Mouse (Mus musculus): ENCODE measurements around the gene Gm6803.
"Not testable (repeated sequence)": the region's sequence is repeated elsewhere in the genome, so short reads cannot be mapped to it uniquely, and the experiment has no call there.

DNA sequence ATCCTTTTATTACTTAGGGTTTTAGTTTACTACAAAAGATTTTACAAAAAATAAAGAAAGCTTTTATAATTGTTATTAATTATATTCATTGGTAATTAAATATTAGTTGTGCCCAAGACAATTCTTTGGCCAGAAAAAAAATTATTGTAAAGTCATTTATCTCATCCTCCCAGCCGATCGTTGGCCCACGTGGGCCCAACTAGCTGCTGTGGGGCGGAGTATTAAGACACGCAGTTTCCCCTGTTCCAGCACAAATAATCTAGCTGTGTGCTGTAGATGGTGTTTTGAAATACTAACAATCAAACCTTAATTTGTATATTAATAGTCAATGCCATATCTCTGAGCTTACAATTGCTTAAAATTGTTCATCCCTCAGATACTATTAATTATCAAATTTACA lies 13.7 kb upstream of the Gm6803 start:
- not testable (repeated sequence) for TF ChIP-seq CTCF (IDR thresholded peaks at IDR 0.05; ENCODE audit: low read depth, low read length); GATA2 (IDR thresholded peaks at IDR 0.05; ENCODE audit: borderline replicate concordance, low read depth, low read length); GATA1 (IDR thresholded peaks at IDR 0.05; ENCODE audit: borderline replicate concordance, low read length); POLR2AphosphoS5 (IDR thresholded peaks at IDR 0.05; ENCODE audit: insufficient replicate concordance, low read depth, low read length)
- TF ChIP-seq TAL1 (conservative IDR thresholded peaks at IDR 0.05; ENCODE audit: low read depth, low read length) = peak; percentile 59

Measured in G1E (cell line).